Mouse (Mus musculus) forebrain, postnatal 0 days (tissue): Measurements from ENCODE around the gene Spaca4. TPM values are rescaled to one million over a fixed set of nuclear protein-coding genes. Genes with fewer than 3 reads are reported as not detected.
A peak's percentile ranks its signal among the peaks of the same experiment; 100 is the strongest.

Source experiments
- ATAC-seq: fragments of 200-750 bp; cut with Nextera tagmentation; 2 replicates; pipeline ENCODE4 v1.8.0; 2017; ENCODE audit warnings: mild to moderate bottlenecking, moderate library complexity
- DNase-seq: peaks from one replicate; pipeline ENCODE4 v3.0.0-alpha.2; 2015
- H3K27ac ChIP-seq: fragments of 300-500 bp; sonication (generic); 2 replicates; pipeline ENCODE4 v1.5.1; 2014; ENCODE audit warnings: low read depth, mild to moderate bottlenecking, antibody characterized with exemption, low read length, moderate library complexity, mixed read lengths
- H3K27me3 ChIP-seq: fragments of 300-500 bp; sonication (generic); 2 replicates; pipeline ENCODE4 v1.6.1; 2014; ENCODE audit warnings: mild to moderate bottlenecking, low read length, mixed read lengths; ENCODE audit not compliant: insufficient read depth
- H3K36me3 ChIP-seq: fragments of 300-500 bp; sonication (generic); 2 replicates; pipeline ENCODE4 v1.6.1; 2014; ENCODE audit warnings: mild to moderate bottlenecking, moderate library complexity; ENCODE audit not compliant: insufficient read depth
- H3K4me1 ChIP-seq: fragments of 300-500 bp; sonication (generic); 2 replicates; pipeline ENCODE4 v1.6.1; 2014; ENCODE audit warnings: antibody characterized with exemption; ENCODE audit not compliant: insufficient read depth
- H3K4me2 ChIP-seq: fragments of 300-500 bp; sonication (generic); 2 replicates; pipeline ENCODE4 v1.6.1; 2014; ENCODE audit warnings: low read depth, mild to moderate bottlenecking, moderate library complexity
- H3K4me3 ChIP-seq: fragments of 300-500 bp; sonication (generic); 2 replicates; pipeline ENCODE4 v1.5.1; 2014; ENCODE audit warnings: low read depth, low read length, mixed read lengths
- H3K9ac ChIP-seq: fragments of 300-500 bp; sonication (generic); 2 replicates; pipeline ENCODE4 v1.6.1; 2014; ENCODE audit warnings: mild to moderate bottlenecking
- H3K9me3 ChIP-seq: fragments of 300-500 bp; sonication (generic); 2 replicates; pipeline ENCODE4 v1.6.1; 2016; ENCODE audit warnings: low read length
- CTCF ChIP-seq: sonication (generic); IDR thresholded peaks from 2 replicates; pipeline ENCODE4 v1.5.1; 2016; ENCODE audit warnings: antibody characterized with exemption, control low read depth, low read depth
- WGBS: fragments of 180-500 bp; shearing (Covaris S2); extraction: QIAGEN DNeasy Blood & Tissue Kit; methylation state at CpG from one replicate; pipeline ENCODE4 v1.1.7; 2014; 5-methylcytosine and 5-hydroxymethylcytosine counted together
- polyA plus RNA-seq: library from polyadenylated mRNA; unstranded; fragments of >200 nt; fragmentation: Nextera tagmentation; extraction: Ambion mirVana; gene quantifications from 2 replicates; pipeline ENCODE4 v1.2.1, GENCODE M21; 2015
- total RNA-seq: library from RNA; depleted of rRNA; stranded (reverse); fragments of >200 nt; gene quantifications from 2 replicates; pipeline ENCODE4 v1.2.3, GENCODE M21; 2014

Gene Spaca4
- total and polyA plus RNA-seq, 2 experiments from 2014 or later = not detected

- Histone ChIP-seq H3K27me3 (no peaks in the 10 kb centered on the region), H3K4me3 (no peak overlapping the region), H3K4me2 (no peak overlapping the region), H3K9ac (no peak overlapping the region), H3K27ac (no peak overlapping the region), H3K36me3 (no peaks in the 10 kb centered on the region), H3K4me1 (no peaks in the 10 kb centered on the region), H3K9me3 (no peaks in the 10 kb centered on the region)
- ATAC-seq (no peak), DNase-seq (no peak)
- TF ChIP-seq CTCF = no peak
- 71% methylated on average over 6 of the region's 6 CpGs for WGBS
These were observed 36.5 kb downstream of the Spaca4 start for GRCm38 (mm10) chr7:45689099-45689498.

- no peak overlapping the region for H3K4me2 ChIP-seq
- H3K36me3 ChIP-seq = no peaks in the 10 kb centered on the region; the same call in 1 of the 2 replicates
- no peaks in the 10 kb centered on the region for H3K27me3 ChIP-seq
- H3K9me3 ChIP-seq = no peaks in the 10 kb centered on the region
- WGBS = 77% methylated on average over 3 of the region's 3 CpGs
- ATAC-seq (no peak), DNase-seq (no peak)
- no peak overlapping the region for H3K27ac ChIP-seq
- H3K4me3 ChIP-seq = no peak overlapping the region
- H3K4me1 ChIP-seq = no peaks in the 10 kb centered on the region
- TF ChIP-seq CTCF = no peak
- no peak overlapping the region for H3K9ac ChIP-seq
These were observed 38.8 kb downstream of the Spaca4 start for GRCm38 (mm10) chr7:45686841-45687240.

- WGBS = 68% methylated on average over 10 of the region's 10 CpGs
- ATAC-seq (no peak), DNase-seq (no peak)
- Histone ChIP-seq H3K27me3 (no peaks in the 10 kb centered on the region), H3K4me1 (no peaks in the 10 kb centered on the region), H3K9ac (no peak overlapping the region), H3K36me3 (no peaks in the 10 kb centered on the region; the same call in 1 of the 2 replicates), H3K4me2 (no peak overlapping the region), H3K27ac (no peak overlapping the region), H3K4me3 (no peak overlapping the region), H3K9me3 (no peaks in the 10 kb centered on the region)
- no peak for TF ChIP-seq CTCF
These were observed 39.8 kb downstream of the Spaca4 start for GRCm38 (mm10) chr7:45685811-45686210.

DNA sequence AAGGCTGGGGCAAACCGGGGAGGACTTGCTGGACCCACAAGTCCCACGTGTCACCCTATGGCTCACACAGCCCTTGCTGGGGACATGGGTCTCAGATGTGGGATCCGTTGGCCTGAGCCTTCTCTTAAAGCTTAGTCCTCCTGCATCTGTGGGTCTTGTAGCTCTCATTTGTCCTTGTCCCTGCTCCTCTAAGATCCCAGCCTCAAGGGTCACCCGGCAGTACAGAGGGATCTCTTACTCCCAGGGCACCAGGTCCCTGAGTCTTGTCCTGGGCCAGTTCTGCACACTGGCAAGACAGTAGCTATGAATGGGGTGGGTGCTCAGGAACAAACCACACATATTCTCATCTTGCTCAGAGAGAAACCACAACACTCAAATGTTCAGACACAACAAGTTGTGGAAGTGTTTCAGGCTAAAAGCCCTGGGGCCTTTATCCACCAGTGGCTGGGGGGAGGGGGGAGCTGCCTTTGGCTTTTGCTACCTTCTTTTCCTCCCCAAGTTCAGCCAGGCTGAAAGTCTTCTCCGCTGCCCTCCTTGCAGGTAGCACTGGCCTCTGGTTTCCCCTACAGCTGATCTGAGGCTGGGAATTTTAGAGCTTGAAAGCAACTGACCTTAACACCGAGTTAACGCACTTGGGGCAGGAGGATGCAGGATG, 42.1 kb downstream of the Spaca4 start, which contains the start of gene Ntn5:
TSS of gene Ntn5 (plus strand) at position 627 of the 655 bp plus-strand sequence.
- DNase-seq = no peak
- Histone ChIP-seq H3K4me3 (no peak within 1 kb of the TSS), H3K27me3 (no peaks in the 10 kb centered on the region), H3K9ac (no peak within 1 kb of the TSS), H3K27ac (0 out of 2 replicates have a peak within 1 kb of the TSS, but pooled peaks have one; percentile 48), H3K9me3 (no peaks in the 10 kb centered on the region), H3K4me1 (no peaks in the 10 kb centered on the region), H3K4me2 (no peak within 1 kb of the TSS), H3K36me3 (no peaks in the 10 kb centered on the region; the same call in 1 of the 2 replicates)
- no peak for TF ChIP-seq CTCF
- WGBS = 77% methylated on average over 7 of the region's 7 CpGs
- no peak for ATAC-seq

DNA sequence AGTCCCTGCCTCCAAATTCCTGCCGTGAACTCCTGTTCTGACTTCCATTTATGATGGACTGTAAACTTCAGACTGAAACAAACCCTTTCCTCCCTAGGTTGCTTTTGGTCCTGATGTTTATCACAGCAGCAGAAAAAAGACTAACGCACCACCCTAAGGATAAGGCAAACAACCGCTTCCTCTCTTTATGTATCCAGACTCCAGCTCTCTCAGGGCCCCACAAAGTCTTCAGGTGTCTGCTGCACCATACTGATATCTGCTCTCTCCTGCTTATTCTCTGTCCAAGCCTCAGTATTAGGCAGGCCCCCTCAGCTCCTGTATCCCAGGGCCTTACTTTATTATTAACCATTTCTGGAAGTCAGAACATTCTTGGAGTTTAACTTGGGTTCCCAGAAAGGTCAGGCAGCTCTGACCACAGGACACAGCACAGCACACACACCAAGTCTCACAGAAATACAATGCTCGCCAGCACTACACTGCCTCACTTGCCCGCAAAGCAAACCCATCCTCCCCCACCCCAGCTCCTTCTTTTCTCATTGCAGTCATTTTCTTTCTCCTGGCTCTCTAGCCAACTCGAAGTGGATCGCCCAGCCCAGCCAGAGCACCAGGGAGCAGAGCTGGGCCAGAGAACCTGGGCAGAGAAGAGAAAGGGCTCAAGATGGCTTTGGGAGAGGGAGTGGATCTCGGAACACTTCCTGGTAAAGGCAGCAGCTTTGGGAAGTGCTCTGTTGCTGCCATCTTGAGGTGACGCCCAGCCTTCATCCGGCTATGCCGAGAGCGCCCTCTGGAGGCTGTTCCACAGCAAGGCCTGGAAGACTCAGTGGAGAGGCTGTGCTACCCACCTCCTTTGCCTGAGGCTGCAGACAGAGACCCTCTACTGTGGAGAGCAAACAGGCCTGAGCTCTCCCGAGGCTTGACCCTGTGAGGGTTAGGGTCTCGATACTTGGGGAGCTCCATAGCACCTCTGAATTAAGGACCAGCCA, 43.2 kb downstream of the Spaca4 start:
- ATAC-seq = peak; percentile 95
- H3K4me3 ChIP-seq = no peak overlapping the region
- no peaks in the 10 kb centered on the region for H3K9me3 ChIP-seq
- TF ChIP-seq CTCF = peak; percentile 99
- 29% methylated on average over 14 of the region's 14 CpGs for WGBS
- DNase-seq = peak; percentile 93
- peak overlapping the region; percentile 27 for H3K4me2 ChIP-seq
- no peaks in the 10 kb centered on the region for H3K4me1 ChIP-seq
- H3K27ac ChIP-seq = peak overlapping the region; percentile 48
- H3K9ac ChIP-seq = 0 out of 2 replicates have a peak overlapping the region, but pooled peaks have one; percentile 19
- no peaks in the 10 kb centered on the region for H3K27me3 ChIP-seq
- no peaks in the 10 kb centered on the region; the same call in 1 of the 2 replicates for H3K36me3 ChIP-seq

DNA sequence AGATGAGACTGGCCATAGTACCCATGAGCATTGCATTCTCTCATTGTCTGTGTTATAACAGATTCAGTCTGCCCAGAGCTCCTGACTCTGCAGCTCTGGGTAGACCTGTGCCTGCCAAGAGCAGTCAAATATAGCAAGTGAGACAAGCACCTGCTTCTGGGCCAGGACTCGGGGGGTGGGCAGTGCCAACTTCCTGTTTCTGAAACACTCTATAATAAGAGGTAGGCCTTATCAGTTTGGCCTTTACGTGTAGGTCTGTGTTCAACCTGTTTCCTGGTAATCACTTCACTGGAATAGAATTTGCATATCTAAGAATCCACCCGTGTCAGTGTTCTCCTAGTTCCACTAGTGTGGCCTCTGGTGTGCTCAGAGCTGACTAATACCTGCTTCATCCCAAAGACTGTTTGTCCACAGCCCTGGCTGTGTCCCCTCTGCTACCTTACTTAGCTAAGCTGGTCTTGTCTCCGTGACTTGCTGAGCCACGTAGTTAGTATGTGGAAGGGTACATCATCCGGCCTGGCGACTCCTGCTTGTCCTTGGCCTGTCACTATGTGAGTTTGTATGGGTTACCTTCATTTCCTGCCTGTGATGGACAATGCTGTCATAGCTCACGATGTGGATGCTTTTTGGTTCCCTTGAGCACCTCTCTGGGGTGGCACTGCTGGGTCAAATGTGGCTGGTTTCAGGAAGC, 44.4 kb downstream of the Spaca4 start:
- H3K9me3 ChIP-seq = no peaks in the 10 kb centered on the region
- no peak overlapping the region for H3K27ac ChIP-seq
- no peak overlapping the region for H3K9ac ChIP-seq
- 88% methylated on average over 8 of the region's 8 CpGs for WGBS
- no peak for DNase-seq
- H3K4me2 ChIP-seq = no peak overlapping the region
- no peak overlapping the region for H3K4me3 ChIP-seq
- no peaks in the 10 kb centered on the region for H3K4me1 ChIP-seq
- H3K27me3 ChIP-seq = no peaks in the 10 kb centered on the region
- ATAC-seq = no peak
- H3K36me3 ChIP-seq = no peaks in the 10 kb centered on the region; the same call in 1 of the 2 replicates
- TF ChIP-seq CTCF = no peak
